Mouse (Mus musculus) kidney, postnatal 0 days (tissue): ENCODE results near the gene Atxn3. TPM values are rescaled to one million over a fixed set of nuclear protein-coding genes. Genes with fewer than 3 reads are reported as not detected.

Experiments used
- ATAC-seq: fragments of 200-750 bp; cut with Nextera tagmentation; replicated peaks from 2 replicates; pipeline ENCODE4 v1.8.0; 2017; ENCODE audit warnings: low read depth, moderate number of reproducible peaks, moderate TSS enrichment, moderate library complexity; ENCODE audit not compliant: low FRiP score
- DNase-seq: peaks from one replicate; pipeline ENCODE4 v3.0.0-alpha.2; 2016; ENCODE audit warnings: low spot score
- H3K27ac ChIP-seq: fragments of 300-500 bp; sonication (generic); 2 replicates; pipeline ENCODE4 v1.5.1; 2014; ENCODE audit warnings: mild to moderate bottlenecking
- H3K27me3 ChIP-seq: fragments of 300-500 bp; sonication (generic); 2 replicates; pipeline ENCODE4 v1.6.1; 2014; ENCODE audit warnings: low read length, mixed read lengths; ENCODE audit not compliant: insufficient read depth
- H3K36me3 ChIP-seq: fragments of 300-500 bp; sonication (generic); 2 replicates; pipeline ENCODE4 v1.6.1; 2014; ENCODE audit warnings: low read length, mixed read lengths; ENCODE audit not compliant: insufficient read depth
- H3K4me1 ChIP-seq: fragments of 300-500 bp; sonication (generic); replicated peaks from 2 replicates; pipeline ENCODE4 v1.6.1; 2014; ENCODE audit warnings: antibody characterized with exemption, low read length, mixed read lengths; ENCODE audit not compliant: insufficient read depth
- H3K4me2 ChIP-seq: fragments of 300-500 bp; sonication (generic); 2 replicates; pipeline ENCODE4 v1.6.1; 2014; ENCODE audit warnings: mild to moderate bottlenecking, low read length, moderate library complexity, mixed read lengths
- H3K4me3 ChIP-seq: fragments of 300-500 bp; sonication (generic); replicated peaks from 2 replicates; pipeline ENCODE4 v1.5.1; 2014; ENCODE audit warnings: low read depth, low read length
- H3K9ac ChIP-seq: fragments of 300-500 bp; sonication (generic); 2 replicates; pipeline ENCODE4 v1.6.1; 2014; ENCODE audit warnings: low read depth, low read length
- H3K9me3 ChIP-seq: fragments of 300-500 bp; sonication (generic); replicated peaks from 2 replicates; pipeline ENCODE4 v1.6.1; 2016; ENCODE audit warnings: low read length, inconsistent platforms, mixed read lengths
- CTCF ChIP-seq: IDR thresholded peaks from 2 replicates; pipeline ENCODE4 v1.5.1; 2016; ENCODE audit warnings: antibody characterized with exemption, low read depth, mild to moderate bottlenecking, moderate library complexity
- WGBS: fragments of 180-500 bp; shearing (Covaris S2); extraction: QIAGEN DNeasy Blood & Tissue Kit; methylation state at CpG from one replicate; pipeline ENCODE4 v1.1.7; 2014; 5-methylcytosine and 5-hydroxymethylcytosine counted together
- polyA plus RNA-seq: library from polyadenylated mRNA; unstranded; fragments of >200 nt; fragmentation: Nextera tagmentation; extraction: Ambion mirVana; gene quantifications from 2 replicates; pipeline ENCODE4 v1.2.1, GENCODE M21; 2015

The Atxn3 gene
- polyA plus RNA-seq, 1 experiment from 2014 or later: 13.9 TPM

GRCm38 (mm10) chr12:101904170-101904569 lies 53.9 kb downstream of the Atxn3 start:
- no peaks in the 10 kb centered on the region for H3K27me3 ChIP-seq
- H3K9me3 ChIP-seq: no peaks in the 10 kb centered on the region
- no peak overlapping the region for H3K27ac ChIP-seq
- no peaks in the 10 kb centered on the region for H3K4me1 ChIP-seq
- H3K4me2 ChIP-seq: no peak overlapping the region
- no peak for DNase-seq
- no peak for ATAC-seq
- 93% methylated on average over 3 of the region's 3 CpGs for WGBS
- no peak for TF ChIP-seq CTCF
- no peak overlapping the region for H3K4me3 ChIP-seq
- no peak overlapping the region for H3K9ac ChIP-seq
- H3K36me3 ChIP-seq: peaks cover 9% of the 10 kb centered on the region; the same call in 1 of the 2 replicates

GRCm38 (mm10) chr12:101899671-101900245 lies 58.3 kb downstream of the Atxn3 start:
- Histone ChIP-seq H3K27ac (no peak overlapping the region), H3K27me3 (no peaks in the 10 kb centered on the region), H3K4me1 (no peaks in the 10 kb centered on the region), H3K4me2 (no peak overlapping the region), H3K9ac (no peak overlapping the region), H3K36me3 (no peaks in the 10 kb centered on the region), H3K9me3 (no peaks in the 10 kb centered on the region), H3K4me3 (no peak overlapping the region)
- DNase-seq (no peak), ATAC-seq (no peak)
- no peak for TF ChIP-seq CTCF
- WGBS: 83% methylated on average over 2 of the region's 2 CpGs

GRCm38 (mm10) chr12:101898966-101899365 lies 59.1 kb downstream of the Atxn3 start:
- 99% methylated on average over 8 of the region's 8 CpGs for WGBS

GRCm38 (mm10) chr12:101897113-101897512 lies 60.9 kb downstream of the Atxn3 start:
- WGBS: 76% methylated on average over 7 of the region's 7 CpGs
- TF ChIP-seq CTCF: no peak
- no peak overlapping the region for H3K4me2 ChIP-seq
- H3K36me3 ChIP-seq: peaks cover 10% of the 10 kb centered on the region
- H3K9me3 ChIP-seq: no peaks in the 10 kb centered on the region
- no peaks in the 10 kb centered on the region for H3K27me3 ChIP-seq
- no peaks in the 10 kb centered on the region for H3K4me1 ChIP-seq
- H3K4me3 ChIP-seq: no peak overlapping the region
- no peak overlapping the region for H3K9ac ChIP-seq
- no peak for DNase-seq
- no peak for ATAC-seq
- H3K27ac ChIP-seq: no peak overlapping the region

More at GRCm38 (mm10) chr12:101898966-101899365, 59.1 kb downstream of the Atxn3 start:
- Histone ChIP-seq H3K9ac (no peak overlapping the region), H3K27me3 (no peaks in the 10 kb centered on the region), H3K4me3 (no peak overlapping the region), H3K36me3 (no peaks in the 10 kb centered on the region), H3K27ac (no peak overlapping the region), H3K4me1 (no peaks in the 10 kb centered on the region), H3K9me3 (no peaks in the 10 kb centered on the region), H3K4me2 (no peak overlapping the region)
- ATAC-seq (no peak), DNase-seq (no peak)
- no peak for TF ChIP-seq CTCF

- Histone ChIP-seq H3K27me3 (no peaks in the 10 kb centered on the region), H3K9me3 (no peaks in the 10 kb centered on the region), H3K27ac (no peak overlapping the region), H3K36me3 (peaks cover 16% of the 10 kb centered on the region), H3K9ac (no peak overlapping the region), H3K4me1 (no peaks in the 10 kb centered on the region), H3K4me2 (no peak overlapping the region), H3K4me3 (no peak overlapping the region)
- 67% methylated on average over 8 of the region's 8 CpGs for WGBS
- TF ChIP-seq CTCF: no peak
- DNase-seq (peak; percentile 8), ATAC-seq (no peak)
Observed at GRCm38 (mm10) chr12:101893296-101893695, 64.8 kb downstream of the Atxn3 start.

- WGBS: 94% methylated on average over 2 of the region's 2 CpGs
- no peak for DNase-seq
- H3K4me2 ChIP-seq: no peak overlapping the region
- no peaks in the 10 kb centered on the region for H3K4me1 ChIP-seq
- no peak for ATAC-seq
- peaks cover 16% of the 10 kb centered on the region for H3K36me3 ChIP-seq
- no peaks in the 10 kb centered on the region for H3K27me3 ChIP-seq
- no peak overlapping the region for H3K4me3 ChIP-seq
- H3K27ac ChIP-seq: no peak overlapping the region
- H3K9ac ChIP-seq: no peak overlapping the region
- no peak for TF ChIP-seq CTCF
- no peaks in the 10 kb centered on the region for H3K9me3 ChIP-seq
Observed at GRCm38 (mm10) chr12:101892832-101893231, 65.2 kb downstream of the Atxn3 start.

GRCm38 (mm10) chr12:101891066-101891465 lies 67.0 kb downstream of the Atxn3 start:
- Histone ChIP-seq H3K4me1 (no peaks in the 10 kb centered on the region), H3K27me3 (no peaks in the 10 kb centered on the region), H3K9ac (no peak overlapping the region), H3K4me2 (no peak overlapping the region), H3K27ac (no peak overlapping the region), H3K36me3 (peaks cover 25% of the 10 kb centered on the region), H3K4me3 (no peak overlapping the region), H3K9me3 (no peaks in the 10 kb centered on the region)
- no peak for ATAC-seq
- no peak for TF ChIP-seq CTCF
- WGBS: 91% methylated on average over 5 of the region's 5 CpGs
- DNase-seq: no peak
